Mouse (Mus musculus) myocyte (in vitro differentiated cells): Measurements from ENCODE around the gene Tex2. TPM values are rescaled to one million over a fixed set of nuclear protein-coding genes. Genes with fewer than 3 reads are reported as not detected.

Experiments
- H3K27me3 ChIP-seq: one replicate; pipeline ENCODE4 v1.6.1; 2011; ENCODE audit not compliant: control insufficient read depth, insufficient read depth, insufficient read length
- H3K36me3 ChIP-seq: one replicate; pipeline ENCODE4 v1.6.1; 2011; ENCODE audit not compliant: control insufficient read depth, insufficient read depth
- H3K4me2 ChIP-seq: one replicate; pipeline ENCODE4 v1.6.1; 2011; ENCODE audit warnings: low read depth, control low read depth
- H3K4me3 ChIP-seq: one replicate; pipeline ENCODE4 v1.5.1; 2011; ENCODE audit warnings: mild to moderate bottlenecking, control low read depth, moderate library complexity
- H3K79me2 ChIP-seq: one replicate; pipeline ENCODE4 v1.6.1; 2011; ENCODE audit not compliant: control insufficient read depth, insufficient read depth
- H3ac ChIP-seq: one replicate; pipeline ENCODE4 v1.6.1; 2011; ENCODE audit not compliant: control insufficient read depth, insufficient read length
- CEBPB ChIP-seq: IDR thresholded peaks from 2 replicates; pipeline ENCODE4 v1.6.1; 2011; ENCODE audit warnings: mild to moderate bottlenecking, moderate library complexity; ENCODE audit not compliant: poor library complexity, insufficient read depth, severe bottlenecking
- E2F4 ChIP-seq: IDR thresholded peaks from one replicate; pipeline ENCODE4 v1.6.1; 2011; ENCODE audit warnings: mild to moderate bottlenecking, control low read depth, moderate library complexity; ENCODE audit not compliant: insufficient read depth
- MAX ChIP-seq: IDR thresholded peaks from one replicate; pipeline ENCODE4 v1.6.1; 2011; ENCODE audit warnings: low read depth, mild to moderate bottlenecking, control low read depth
- MYOD1 ChIP-seq, 3 experiments: IDR thresholded peaks; one replicate each; pipeline ENCODE4 v1.6.1; 2011; ENCODE audit warnings: control low read depth in 2 of 3, low read depth in 2 of 3, mild to moderate bottlenecking in 2 of 3, moderate library complexity in 1 of 3; ENCODE audit not compliant: insufficient read length in 2 of 3, control insufficient read depth in 1 of 3
- MYOG ChIP-seq, 3 experiments: IDR thresholded peaks; one replicate each; pipeline ENCODE4 v1.6.1; 2011; ENCODE audit warnings: control low read depth in 2 of 3, low read depth in 2 of 3, mild to moderate bottlenecking in 2 of 3; ENCODE audit not compliant: insufficient read length in 2 of 3, control insufficient read depth in 1 of 3, insufficient read depth in 1 of 3
- POLR2A ChIP-seq: IDR thresholded peaks from one replicate; pipeline ENCODE4 v1.6.1; 2011; ENCODE audit warnings: low read depth, mild to moderate bottlenecking, control low read depth, moderate library complexity; ENCODE audit not compliant: insufficient read length
- POLR2AphosphoS2 ChIP-seq: IDR thresholded peaks from one replicate; pipeline ENCODE4 v1.6.1; 2011; ENCODE audit warnings: low read depth, control low read depth; ENCODE audit not compliant: insufficient read length
- REST ChIP-seq: IDR thresholded peaks from one replicate; pipeline ENCODE4 v1.6.1; 2011; ENCODE audit warnings: mild to moderate bottlenecking, control low read depth, moderate library complexity; ENCODE audit not compliant: insufficient read depth, insufficient read length
- SRF ChIP-seq: IDR thresholded peaks from one replicate; pipeline ENCODE4 v1.6.1; 2011; ENCODE audit warnings: low read depth; ENCODE audit not compliant: control insufficient read depth, insufficient read length
- TCF12 ChIP-seq: IDR thresholded peaks from one replicate; pipeline ENCODE4 v1.6.1; 2011; ENCODE audit warnings: mild to moderate bottlenecking, control low read depth; ENCODE audit not compliant: poor library complexity, insufficient read depth, severe bottlenecking
- TCF3 ChIP-seq: IDR thresholded peaks from one replicate; pipeline ENCODE4 v1.6.1; 2011; ENCODE audit warnings: low read depth, control low read depth; ENCODE audit not compliant: insufficient read length
- USF1 ChIP-seq: IDR thresholded peaks from one replicate; pipeline ENCODE4 v1.6.1; 2011; ENCODE audit warnings: low read depth, mild to moderate bottlenecking, control low read depth, moderate library complexity
- polyA plus RNA-seq: library from polyadenylated mRNA; unstranded; fragments of >200 nt; fragmentation: generic; extraction: Trizol; gene quantifications from one replicate; pipeline ENCODE4 v1.2.1, GENCODE M21; 2012; ENCODE audit warnings: missing spikeins

Tex2 gene
- polyA plus RNA-seq: 7.0 TPM

DNA sequence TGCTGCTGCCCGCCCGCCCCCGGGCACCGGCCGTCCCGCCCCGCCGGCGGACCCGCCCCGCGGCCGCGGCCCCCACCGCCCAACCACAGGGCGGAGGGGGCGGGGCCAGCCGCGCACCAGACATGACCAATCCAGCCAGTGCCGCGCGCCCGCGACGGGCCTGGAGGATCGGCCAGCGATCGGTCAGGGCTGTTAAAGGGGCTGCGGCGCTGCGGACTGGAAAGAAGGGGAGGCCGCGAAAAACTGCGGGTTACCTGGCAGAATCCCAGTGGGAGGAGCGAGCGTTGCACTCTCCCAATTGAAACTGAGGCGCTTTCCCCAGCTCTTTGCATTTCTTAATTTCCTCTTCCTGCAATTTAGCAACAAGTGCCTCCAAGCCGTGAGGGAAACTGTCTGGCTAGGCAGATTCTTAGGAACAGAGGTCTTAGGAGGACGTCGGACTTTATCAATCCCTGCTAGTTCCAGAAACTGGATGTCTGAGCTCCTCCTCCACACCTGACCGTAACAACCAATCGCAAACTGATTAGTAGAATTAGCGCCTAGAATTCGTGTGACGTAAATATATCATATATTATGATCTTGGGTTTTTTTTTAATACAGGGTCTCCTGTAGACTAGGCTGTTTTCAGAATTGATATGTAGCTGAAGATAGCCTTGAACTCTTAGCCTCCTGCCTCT, at the start of gene Tex2:
TSS of gene Tex2 (minus strand) at position 463 of the 677 bp plus-strand sequence.
- Histone ChIP-seq H3K27me3 (no peaks in the 10 kb centered on the region), H3K4me3 (peak within 1 kb of the TSS; percentile 57), H3K79me2 (peaks cover 11% of the 10 kb centered on the region), H3K4me2 (peak within 1 kb of the TSS; percentile 99), H3ac (peak within 1 kb of the TSS; percentile 72), H3K36me3 (no peaks in the 10 kb centered on the region)
- TF ChIP-seq MYOD1 (IDR thresholded peaks at IDR 0.05; ENCODE audit: control insufficient read depth in 1 of 3, insufficient read length in 2 of 3, low read depth in 2 of 3): peak in 1 of 3 experiments; percentile 51
- TF ChIP-seq POLR2A: no peak
- no peak for TF ChIP-seq MAX
- TF ChIP-seq MYOG (IDR thresholded peaks at IDR 0.05; ENCODE audit: control insufficient read depth in 1 of 3, insufficient read depth in 1 of 3, insufficient read length in 2 of 3, low read depth in 2 of 3): peak in 2 of 3 experiments; percentile 57 to 70
- peak; percentile 60 for TF ChIP-seq USF1
- TF ChIP-seq POLR2AphosphoS2: no peak
- no peak for TF ChIP-seq TCF3
- peak; percentile 90 for TF ChIP-seq SRF

DNA sequence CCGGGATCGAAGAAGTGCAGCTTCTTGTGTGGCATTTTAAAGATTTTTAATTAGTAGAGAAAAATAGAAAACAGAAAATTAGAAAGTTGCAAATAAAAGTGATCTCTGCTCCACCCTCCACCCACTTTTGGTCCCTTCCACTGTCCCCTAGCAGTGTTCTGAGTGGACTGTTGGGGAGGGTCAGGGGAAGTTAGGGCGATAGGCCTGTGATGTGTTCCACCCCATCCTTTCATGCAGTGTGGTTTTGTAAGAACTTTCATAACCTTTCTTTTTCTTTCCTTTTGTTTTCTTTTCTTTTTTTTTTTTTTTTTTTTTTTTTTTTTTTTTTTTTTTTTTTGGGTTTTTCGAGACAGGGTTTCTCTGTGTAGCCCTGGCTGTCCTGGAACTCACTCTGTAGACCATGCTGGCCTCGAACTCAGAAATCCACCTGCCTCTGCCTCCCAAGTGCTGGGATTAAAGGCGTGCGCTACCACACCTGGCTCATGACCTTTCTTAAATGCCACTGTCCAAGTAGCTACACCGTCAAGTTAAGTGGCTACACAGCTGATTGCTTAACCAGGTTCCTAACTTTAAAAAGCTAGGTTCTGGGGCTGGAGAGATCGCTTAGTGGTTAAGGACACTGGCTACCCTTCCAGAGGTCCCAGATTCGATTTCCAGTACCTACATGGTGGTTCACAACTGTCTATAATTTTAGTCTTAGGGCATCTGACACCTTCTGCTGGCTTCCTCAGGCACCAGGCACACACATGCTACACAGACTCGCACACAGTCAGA, 49.6 kb upstream of the Tex2 start:
- no peaks in the 10 kb centered on the region for H3K27me3 ChIP-seq
- TF ChIP-seq MYOG (IDR thresholded peaks at IDR 0.05; ENCODE audit: control insufficient read depth in 1 of 3, insufficient read depth in 1 of 3, insufficient read length in 2 of 3, low read depth in 2 of 3) (no peak), POLR2A (no peak), REST (no peak), TCF3 (no peak), MYOD1 (IDR thresholded peaks at IDR 0.05; ENCODE audit: control insufficient read depth in 1 of 3, insufficient read length in 2 of 3, low read depth in 2 of 3) (no peak), USF1 (no peak), CEBPB (no peak), MAX (no peak), POLR2AphosphoS2 (no peak), E2F4 (no peak), TCF12 (no peak), SRF (no peak)
- no peak overlapping the region for H3K4me3 ChIP-seq
- no peak overlapping the region for H3ac ChIP-seq
- no peaks in the 10 kb centered on the region for H3K79me2 ChIP-seq
- H3K36me3 ChIP-seq: no peaks in the 10 kb centered on the region
- H3K4me2 ChIP-seq: no peak overlapping the region

DNA sequence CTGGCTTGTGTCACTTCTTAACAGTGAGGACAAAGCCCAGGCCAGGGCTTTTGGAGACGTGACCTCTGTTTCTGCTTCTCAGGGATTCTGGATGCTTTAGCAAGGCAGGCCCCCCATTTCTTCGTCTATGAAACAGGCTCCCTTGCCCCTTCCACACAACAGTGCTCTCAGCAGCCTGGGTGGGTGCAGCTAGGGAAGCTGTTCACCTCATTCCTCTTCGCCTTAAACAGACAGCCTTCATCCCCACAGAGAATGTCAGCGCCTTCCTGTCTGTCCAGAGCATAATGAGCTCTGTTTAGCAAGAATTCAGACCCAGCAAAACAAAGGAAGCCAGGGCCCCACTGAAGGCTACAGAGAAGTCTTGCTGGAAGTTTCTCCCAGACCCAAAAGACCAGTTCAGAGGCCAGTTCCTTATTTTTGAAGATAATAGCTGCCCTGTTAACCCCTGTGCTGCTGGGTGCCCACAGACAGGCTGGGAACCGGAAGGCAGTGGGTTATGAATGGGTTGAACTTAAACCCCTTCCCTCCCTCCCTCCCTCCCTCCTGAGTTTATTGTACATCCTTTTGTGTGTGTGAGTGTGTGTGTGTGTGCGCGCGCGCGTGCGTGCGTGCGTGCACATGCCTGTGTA, 47.3 kb upstream of the Tex2 start:
- Histone ChIP-seq H3K36me3 (no peaks in the 10 kb centered on the region), H3K4me3 (no peak overlapping the region), H3ac (no peak overlapping the region), H3K4me2 (no peak overlapping the region), H3K79me2 (no peaks in the 10 kb centered on the region), H3K27me3 (no peaks in the 10 kb centered on the region)
- TF ChIP-seq MAX (no peak), MYOG (IDR thresholded peaks at IDR 0.05; ENCODE audit: control insufficient read depth in 1 of 3, insufficient read depth in 1 of 3, insufficient read length in 2 of 3, low read depth in 2 of 3) (no peak), SRF (no peak), CEBPB (no peak), TCF3 (no peak), POLR2A (no peak), REST (no peak), USF1 (no peak), TCF12 (no peak)

DNA sequence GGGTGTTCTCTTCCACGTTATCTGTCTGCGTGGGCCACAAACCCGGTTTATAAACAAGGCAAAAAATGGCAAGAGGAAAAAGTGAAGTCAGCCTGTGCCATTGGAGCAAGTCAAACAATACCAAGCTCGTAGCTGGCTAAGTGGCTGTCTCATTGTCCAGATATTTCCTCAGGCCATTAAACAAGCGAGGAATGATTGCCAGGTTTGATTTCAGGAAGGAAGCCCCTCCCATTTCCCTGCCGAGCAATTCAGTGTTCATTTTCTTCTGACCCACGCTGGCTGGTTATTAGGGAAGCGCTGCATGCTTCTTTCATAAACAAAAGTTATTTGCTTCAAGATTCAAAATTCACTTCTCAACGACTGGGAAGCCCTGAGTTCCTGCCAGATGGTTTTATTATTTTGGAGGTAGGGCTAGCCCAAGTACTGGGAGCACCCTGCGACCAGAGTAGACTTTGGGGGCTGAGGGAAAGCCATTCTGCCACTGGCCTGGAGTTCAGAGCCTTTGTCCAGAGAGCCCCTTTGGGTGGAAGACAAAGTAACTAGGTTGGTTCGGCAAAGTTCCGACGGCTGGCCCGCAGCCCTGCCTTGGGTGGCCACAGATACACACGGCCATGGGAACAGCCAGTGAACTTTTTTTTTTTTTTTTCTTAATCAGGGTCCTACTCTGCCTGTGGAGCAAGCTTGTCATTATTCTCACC, 46.5 kb upstream of the Tex2 start:
- H3K27me3 ChIP-seq: no peaks in the 10 kb centered on the region
- peak overlapping the region; percentile 66 for H3K4me2 ChIP-seq
- no peaks in the 10 kb centered on the region for H3K36me3 ChIP-seq
- no peaks in the 10 kb centered on the region for H3K79me2 ChIP-seq
- no peak overlapping the region for H3K4me3 ChIP-seq
- TF ChIP-seq USF1: no peak
- no peak for TF ChIP-seq MAX
- no peak for TF ChIP-seq POLR2A
- no peak for TF ChIP-seq MYOG (IDR thresholded peaks at IDR 0.05; ENCODE audit: control insufficient read depth in 1 of 3, insufficient read depth in 1 of 3, insufficient read length in 2 of 3, low read depth in 2 of 3)
- TF ChIP-seq MYOD1 (IDR thresholded peaks at IDR 0.05; ENCODE audit: control insufficient read depth in 1 of 3, insufficient read length in 2 of 3, low read depth in 2 of 3): no peak
- no peak for TF ChIP-seq POLR2AphosphoS2
- TF ChIP-seq TCF3: no peak
- no peak for TF ChIP-seq SRF
- TF ChIP-seq CEBPB: no peak
- TF ChIP-seq E2F4: no peak
- no peak for TF ChIP-seq TCF12
- no peak for TF ChIP-seq REST
- H3ac ChIP-seq: no peak overlapping the region
